Mouse (Mus musculus): ENCODE results near the gene Mmp24. TPM values are rescaled to one million over a fixed set of nuclear protein-coding genes. Genes with fewer than 3 reads are reported as not detected.

The Mmp24 gene
- polyA plus RNA-seq, 1 experiment: 0.16 TPM

- TF ChIP-seq POLR2A (IDR thresholded peaks at IDR 0.05; ENCODE audit: low read depth, low read length) (no peak), CTCF (IDR thresholded peaks at IDR 0.05; ENCODE audit: borderline replicate concordance, insufficient read depth, low read length) (no peak)
- H3K4me1 ChIP-seq (ENCODE audit: control insufficient read depth, insufficient read depth, low read length): no peaks in the 10 kb centered on the region
- H3K27ac ChIP-seq (ENCODE audit: insufficient read depth, low read length): no peak overlapping the region
- no peak overlapping the region for H3K4me3 ChIP-seq (ENCODE audit: insufficient read depth, low read length)
Measured at GRCm38 (mm10) chr2:155837961-155838360, 62.8 kb downstream of the Mmp24 start.

GRCm38 (mm10) chr2:155838961-155839360, 63.8 kb downstream of the Mmp24 start:
- H3K27ac ChIP-seq (ENCODE audit: insufficient read depth, low read length): no peak overlapping the region
- TF ChIP-seq CTCF (IDR thresholded peaks at IDR 0.05; ENCODE audit: borderline replicate concordance, insufficient read depth, low read length): no peak
- no peak for TF ChIP-seq POLR2A (IDR thresholded peaks at IDR 0.05; ENCODE audit: low read depth, low read length)
- no peaks in the 10 kb centered on the region for H3K4me1 ChIP-seq (ENCODE audit: control insufficient read depth, insufficient read depth, low read length)
- H3K4me3 ChIP-seq (ENCODE audit: insufficient read depth, low read length): no peak overlapping the region

- Histone ChIP-seq H3K27ac (ENCODE audit: insufficient read depth, low read length) (peak overlapping the region; percentile 20; the same call in 1 of the 2 replicates), H3K4me3 (ENCODE audit: insufficient read depth, low read length) (no peak overlapping the region), H3K4me1 (ENCODE audit: control insufficient read depth, insufficient read depth, low read length) (peaks cover 14% of the 10 kb centered on the region)
- no peak for TF ChIP-seq POLR2A (IDR thresholded peaks at IDR 0.05; ENCODE audit: low read depth, low read length)
- no peak for TF ChIP-seq CTCF (IDR thresholded peaks at IDR 0.05; ENCODE audit: borderline replicate concordance, insufficient read depth, low read length)
Measured at GRCm38 (mm10) chr2:155846930-155847329, 71.8 kb downstream of the Mmp24 start.

DNA sequence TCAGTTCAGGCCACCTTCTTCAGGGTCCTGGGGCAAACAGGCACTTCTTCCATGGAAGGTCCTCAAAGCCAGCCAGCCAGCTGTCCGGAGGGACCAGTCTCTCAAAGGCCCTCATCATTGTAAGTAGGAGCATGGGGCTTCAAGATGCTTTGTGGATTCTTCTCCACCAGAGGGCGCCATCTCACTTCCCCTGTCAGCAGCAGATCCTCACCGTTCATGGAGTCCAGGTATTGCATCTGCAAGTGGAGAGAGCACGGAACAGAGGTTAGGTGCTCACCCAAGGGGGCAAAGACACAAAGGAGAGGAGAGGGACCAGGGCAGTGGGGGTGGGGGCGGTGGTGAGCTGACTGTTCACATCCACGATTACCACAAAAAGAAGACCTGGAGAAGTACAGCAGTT, 73.1 kb downstream of the Mmp24 start:
- Histone ChIP-seq H3K4me1 (ENCODE audit: control insufficient read depth, insufficient read depth, low read length) (peaks cover 14% of the 10 kb centered on the region), H3K27ac (ENCODE audit: insufficient read depth, low read length) (no peak overlapping the region)
- TF ChIP-seq CTCF (IDR thresholded peaks at IDR 0.05; ENCODE audit: borderline replicate concordance, insufficient read depth, low read length) (peak; percentile 84), POLR2A (IDR thresholded peaks at IDR 0.05; ENCODE audit: low read depth, low read length) (no peak)

DNA sequence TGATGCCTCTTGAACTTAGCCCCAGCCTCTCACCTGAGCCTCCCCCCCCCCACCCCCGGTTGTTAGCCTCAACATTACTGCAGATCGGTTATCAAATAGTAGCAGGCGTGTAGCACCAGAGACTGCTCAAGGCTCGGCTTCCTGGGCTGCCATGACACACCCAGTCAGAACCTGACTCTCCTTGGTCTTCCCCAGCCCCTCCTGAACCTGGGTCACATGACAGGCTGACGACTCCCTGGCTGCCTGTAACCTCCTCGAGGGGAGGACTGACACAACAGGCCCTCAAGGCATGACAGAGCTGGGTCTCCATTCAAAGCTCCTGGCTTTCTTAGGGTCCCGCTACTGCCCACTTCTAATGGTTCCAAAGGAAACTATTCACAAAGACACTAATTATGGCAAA, 74.3 kb downstream of the Mmp24 start:
- Histone ChIP-seq H3K27ac (ENCODE audit: insufficient read depth, low read length) (0 out of 2 replicates have a peak overlapping the region, but pooled peaks have one; percentile 4), H3K4me3 (ENCODE audit: insufficient read depth, low read length) (no peak overlapping the region), H3K4me1 (ENCODE audit: control insufficient read depth, insufficient read depth, low read length) (peaks cover 14% of the 10 kb centered on the region)
- TF ChIP-seq POLR2A (IDR thresholded peaks at IDR 0.05; ENCODE audit: low read depth, low read length) (no peak), CTCF (IDR thresholded peaks at IDR 0.05; ENCODE audit: borderline replicate concordance, insufficient read depth, low read length) (no peak)

More for the DNA sequence above, 73.1 kb downstream of the Mmp24 start:
- H3K4me3 ChIP-seq (ENCODE audit: insufficient read depth, low read length): no peak overlapping the region

DNA sequence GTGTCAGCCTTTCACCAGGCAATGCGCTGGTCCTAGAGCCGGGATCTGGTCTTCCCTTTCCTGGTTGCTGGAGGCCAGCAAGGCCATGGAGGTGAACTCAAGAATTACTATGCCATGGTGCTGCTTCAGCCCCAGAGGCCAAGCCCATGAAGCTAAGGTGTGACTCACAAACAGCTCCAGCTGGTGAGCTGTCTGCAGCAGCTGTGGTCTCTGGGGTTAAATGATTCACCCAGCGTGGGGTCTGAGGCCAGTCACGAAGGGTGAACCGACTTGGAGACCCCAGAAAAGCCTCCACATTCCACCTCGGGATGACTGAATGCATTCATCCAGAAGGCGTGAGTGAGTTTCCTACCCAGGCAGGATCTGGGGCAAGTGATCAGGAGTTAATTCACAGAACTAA, 75.0 kb downstream of the Mmp24 start:
- peak overlapping the region; percentile 60 for H3K27ac ChIP-seq (ENCODE audit: insufficient read depth, low read length)
- TF ChIP-seq CTCF (IDR thresholded peaks at IDR 0.05; ENCODE audit: borderline replicate concordance, insufficient read depth, low read length): no peak
- TF ChIP-seq POLR2A (IDR thresholded peaks at IDR 0.05; ENCODE audit: low read depth, low read length): no peak
- no peak overlapping the region for H3K4me3 ChIP-seq (ENCODE audit: insufficient read depth, low read length)
- H3K4me1 ChIP-seq (ENCODE audit: control insufficient read depth, insufficient read depth, low read length): peaks cover 14% of the 10 kb centered on the region

GRCm38 (mm10) chr2:155852536-155852935, 77.4 kb downstream of the Mmp24 start:
- TF ChIP-seq CTCF (IDR thresholded peaks at IDR 0.05; ENCODE audit: borderline replicate concordance, insufficient read depth, low read length): no peak
- TF ChIP-seq POLR2A (IDR thresholded peaks at IDR 0.05; ENCODE audit: low read depth, low read length): no peak
- Histone ChIP-seq H3K4me1 (ENCODE audit: control insufficient read depth, insufficient read depth, low read length) (peaks cover 1% of the 10 kb centered on the region; the same call in 1 of the 2 replicates), H3K27ac (ENCODE audit: insufficient read depth, low read length) (no peak overlapping the region), H3K4me3 (ENCODE audit: insufficient read depth, low read length) (no peak overlapping the region)

- no peak overlapping the region for H3K4me3 ChIP-seq (ENCODE audit: insufficient read depth, low read length)
- no peak for TF ChIP-seq POLR2A (IDR thresholded peaks at IDR 0.05; ENCODE audit: low read depth, low read length)
- no peak for TF ChIP-seq CTCF (IDR thresholded peaks at IDR 0.05; ENCODE audit: borderline replicate concordance, insufficient read depth, low read length)
- peaks cover 2% of the 10 kb centered on the region; the same call in 1 of the 2 replicates for H3K4me1 ChIP-seq (ENCODE audit: control insufficient read depth, insufficient read depth, low read length)
- H3K27ac ChIP-seq (ENCODE audit: insufficient read depth, low read length): no peak overlapping the region
Measured at GRCm38 (mm10) chr2:155860102-155860501, 85.0 kb downstream of the Mmp24 start.

- Histone ChIP-seq H3K4me1 (ENCODE audit: control insufficient read depth, insufficient read depth, low read length) (peaks cover 2% of the 10 kb centered on the region; the same call in 1 of the 2 replicates), H3K27ac (ENCODE audit: insufficient read depth, low read length) (no peak overlapping the region), H3K4me3 (ENCODE audit: insufficient read depth, low read length) (no peak overlapping the region)
- TF ChIP-seq POLR2A (IDR thresholded peaks at IDR 0.05; ENCODE audit: low read depth, low read length) (no peak), CTCF (IDR thresholded peaks at IDR 0.05; ENCODE audit: borderline replicate concordance, insufficient read depth, low read length) (no peak)
Measured at GRCm38 (mm10) chr2:155861581-155861980, 86.4 kb downstream of the Mmp24 start.

GRCm38 (mm10) chr2:155862573-155863300, 87.6 kb downstream of the Mmp24 start:
- TF ChIP-seq CTCF (IDR thresholded peaks at IDR 0.05; ENCODE audit: borderline replicate concordance, insufficient read depth, low read length): no peak
- no peak for TF ChIP-seq POLR2A (IDR thresholded peaks at IDR 0.05; ENCODE audit: low read depth, low read length)
- Histone ChIP-seq H3K27ac (ENCODE audit: insufficient read depth, low read length) (no peak overlapping the region), H3K4me1 (ENCODE audit: control insufficient read depth, insufficient read depth, low read length) (peaks cover 2% of the 10 kb centered on the region; the same call in 1 of the 2 replicates), H3K4me3 (ENCODE audit: insufficient read depth, low read length) (no peak overlapping the region)
